Mouse (Mus musculus) right cerebral cortex, postnatal 4 days (tissue): ENCODE measurements around the gene Olfr48.

Experiments used
- DNase-seq: peaks from one replicate; pipeline ENCODE4 v3.0.0-alpha.2; 2022

Olfr48 gene

DNA sequence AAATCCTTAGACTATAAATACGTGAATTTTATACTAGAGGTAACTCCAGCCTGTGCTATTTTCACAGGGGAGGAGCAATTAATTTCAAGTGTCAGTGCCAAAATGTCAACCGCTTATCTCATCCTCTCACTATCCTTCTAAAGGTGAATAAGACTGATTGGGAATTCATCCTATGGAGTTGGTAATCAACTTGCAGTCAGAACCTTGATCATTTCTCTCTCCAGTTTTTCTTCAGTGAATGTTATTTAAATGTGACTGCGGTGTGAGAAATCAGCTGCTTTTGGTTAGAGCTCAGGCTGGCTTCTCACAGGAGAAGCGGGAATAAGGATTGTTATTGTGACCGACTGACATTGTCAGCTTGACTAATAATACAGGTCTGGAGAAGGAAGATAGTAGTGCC lies at the start of gene Olfr48:
Gene Olfr48 (minus strand): TSS at position 101 of the 400 bp plus-strand sequence.
- DNase-seq = no peak

DNA sequence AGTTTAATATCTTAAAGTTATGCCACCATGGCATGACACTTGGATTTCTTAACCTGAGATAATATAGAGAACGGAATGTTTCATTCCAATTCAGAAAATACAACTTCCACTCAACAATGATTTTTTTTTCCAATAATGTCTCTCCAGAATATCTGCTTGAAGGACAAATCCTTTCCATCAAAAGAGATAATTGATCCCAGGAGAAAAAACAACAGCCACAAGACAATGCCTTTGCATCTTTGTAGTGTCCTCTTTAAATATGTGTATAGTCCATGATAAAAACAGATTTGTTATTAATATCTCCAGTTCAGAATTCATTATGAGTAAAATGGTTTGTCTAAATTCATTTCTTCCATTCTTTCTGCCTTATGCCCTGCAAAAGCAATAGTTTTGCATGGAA lies 30.1 kb upstream of the Olfr48 start, which contains the start of gene Olfr1257:
Gene Olfr1257 (plus strand): TSS at position 301 of the 400 bp plus-strand sequence.
- DNase-seq = no peak

DNA sequence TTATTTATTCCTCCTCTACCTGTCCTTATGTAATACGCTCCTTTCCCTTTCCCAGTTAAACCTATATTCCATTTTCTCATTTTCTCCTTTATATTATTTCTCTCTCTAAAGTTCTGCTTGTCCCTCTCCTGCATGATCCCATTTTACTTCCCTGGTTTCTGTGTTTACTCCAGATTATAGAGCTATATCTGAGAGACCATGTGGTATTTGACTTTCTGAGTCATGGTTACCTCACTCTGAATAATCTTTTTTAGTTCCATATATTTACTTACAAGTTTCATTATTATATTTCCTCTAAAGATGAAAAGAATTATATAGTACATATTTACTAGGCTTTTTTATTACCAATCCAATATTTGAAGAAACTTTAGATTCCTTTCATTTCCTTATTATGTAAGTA lies 1.2 kb upstream of the Olfr48 start:
- DNase-seq = no peak

DNA sequence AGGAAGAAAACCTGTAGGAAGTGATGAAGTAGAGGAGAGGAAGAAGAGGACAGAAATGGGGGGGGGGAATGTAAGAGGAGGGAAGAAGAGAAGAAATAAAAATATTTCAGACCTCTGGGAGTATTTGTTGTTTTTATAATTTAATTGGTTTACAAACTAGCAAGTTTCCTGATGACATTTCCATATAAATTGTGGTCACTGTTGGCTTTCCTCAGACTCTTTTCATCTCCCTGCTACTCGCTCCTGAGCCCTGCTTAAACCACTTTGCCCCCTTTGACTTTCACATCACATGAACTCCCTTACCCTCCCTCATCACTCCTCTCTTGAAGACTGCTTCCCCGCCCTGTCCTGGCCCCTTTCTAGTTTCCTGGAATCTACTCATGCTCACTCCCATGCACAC lies 6.5 kb downstream of the Olfr48 start, which contains the start of gene Olfr1256:
Gene Olfr1256 (minus strand): TSS at position 101 of the 400 bp plus-strand sequence.
- DNase-seq = no peak

DNA sequence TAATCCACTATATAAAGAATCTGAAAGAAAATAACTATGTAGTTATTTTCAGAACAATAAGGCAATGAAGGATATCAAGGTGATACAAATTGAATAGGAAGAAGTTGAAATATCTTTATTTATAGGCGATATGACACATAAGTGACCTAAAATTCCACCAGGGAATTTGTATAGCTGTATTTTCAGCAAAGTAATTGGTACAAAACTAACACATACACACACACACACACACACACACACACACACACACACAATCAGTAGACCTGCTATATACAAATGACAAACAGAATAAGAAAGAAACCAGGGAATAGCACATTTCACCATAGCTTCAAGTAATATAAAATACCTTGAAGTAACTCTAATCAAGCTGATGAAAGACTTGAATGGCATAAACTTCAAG lies 27.8 kb downstream of the Olfr48 start:
- no peak for DNase-seq

DNA sequence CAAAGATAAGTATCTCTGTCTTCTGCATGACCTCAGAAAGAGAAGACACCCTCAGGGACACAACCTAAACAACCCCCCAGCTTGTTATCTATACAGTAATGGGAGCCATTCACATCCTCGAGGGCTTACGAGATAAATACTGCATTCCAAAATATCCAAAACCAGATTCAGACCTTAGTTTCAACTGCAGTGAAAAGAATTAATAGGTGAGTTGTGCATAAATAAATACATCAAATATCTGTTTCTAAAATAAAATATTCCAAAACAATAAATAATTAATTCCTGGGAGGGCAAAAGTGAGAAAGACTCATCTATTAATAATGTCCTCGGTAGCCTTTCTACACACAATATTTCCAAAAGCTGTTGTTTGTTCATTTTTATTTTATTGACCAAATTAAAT lies 36.3 kb downstream of the Olfr48 start, which contains the start of gene Olfr1255:
Gene Olfr1255 (plus strand): TSS at position 301 of the 400 bp plus-strand sequence.
- no peak for DNase-seq

DNA sequence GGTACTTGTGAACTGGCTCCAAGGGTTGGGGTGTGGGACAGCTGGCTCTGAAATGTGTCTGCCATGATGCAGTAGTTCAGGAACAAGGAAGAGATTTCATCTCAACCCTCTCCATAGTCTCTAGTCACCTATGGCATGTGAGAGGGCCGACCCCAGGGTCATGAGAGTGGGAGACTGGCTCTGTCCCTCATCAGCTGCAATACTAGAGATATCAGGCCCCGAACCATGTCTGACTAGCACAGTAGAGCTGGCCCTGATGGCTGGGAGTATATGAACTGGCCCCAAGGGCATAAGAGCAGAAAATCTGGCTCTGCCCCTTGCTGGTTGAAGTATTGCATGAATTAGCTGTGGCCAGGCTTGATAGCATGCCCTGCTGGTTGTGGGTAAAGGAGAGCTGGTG lies 37.3 kb downstream of the Olfr48 start:
- DNase-seq = no peak

DNA sequence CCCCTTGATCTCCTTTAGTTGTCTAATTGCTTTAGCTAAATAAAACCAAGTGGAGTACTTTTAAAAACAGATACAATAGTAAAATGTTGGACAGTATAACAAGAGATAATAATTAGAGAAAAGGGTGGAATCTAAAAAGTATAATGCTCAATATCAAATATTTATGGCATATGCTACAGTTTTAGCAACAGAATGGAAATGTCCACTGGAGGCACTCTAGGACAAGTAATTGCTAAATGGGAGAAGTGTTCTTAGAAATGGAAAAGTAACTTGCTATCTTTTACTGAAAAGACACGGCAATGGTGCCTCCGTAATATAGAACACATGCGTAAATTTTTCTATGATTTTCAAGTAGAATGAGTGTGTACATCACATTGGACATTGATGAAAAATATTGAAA lies 48.4 kb downstream of the Olfr48 start:
- no peak for DNase-seq

DNA sequence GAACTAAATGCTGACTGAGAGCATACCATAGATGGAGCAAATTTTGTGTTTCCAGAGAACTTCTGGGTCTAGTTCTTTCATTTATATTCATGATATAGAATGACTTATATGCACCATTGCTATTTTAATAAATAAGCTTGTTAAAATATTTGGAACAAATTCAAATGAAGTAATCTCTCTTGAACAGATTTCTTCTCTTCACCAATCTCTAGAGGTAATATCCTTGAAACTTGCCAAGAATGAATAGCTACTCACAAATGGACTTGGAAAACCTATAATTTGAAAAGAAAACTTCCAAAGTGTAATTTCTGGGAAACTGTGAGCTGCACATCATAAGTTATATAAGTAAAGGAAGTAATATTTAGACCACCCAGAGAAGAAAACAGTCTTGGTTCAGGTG lies 54.5 kb downstream of the Olfr48 start, which contains the start of gene Olfr1254:
Gene Olfr1254 (minus strand): TSS at position 101 of the 400 bp plus-strand sequence.
- DNase-seq = no peak
